Mouse (Mus musculus): Measurements from ENCODE around the gene Dnmt3l. TPM values are rescaled to one million over a fixed set of nuclear protein-coding genes. Genes with fewer than 3 reads are reported as not detected.

Dnmt3l gene
- polyA plus RNA-seq (2016; fragmentation: Nextera tagmentation; extraction: Ambion mirVana), result not detected in 2 replicates

DNA sequence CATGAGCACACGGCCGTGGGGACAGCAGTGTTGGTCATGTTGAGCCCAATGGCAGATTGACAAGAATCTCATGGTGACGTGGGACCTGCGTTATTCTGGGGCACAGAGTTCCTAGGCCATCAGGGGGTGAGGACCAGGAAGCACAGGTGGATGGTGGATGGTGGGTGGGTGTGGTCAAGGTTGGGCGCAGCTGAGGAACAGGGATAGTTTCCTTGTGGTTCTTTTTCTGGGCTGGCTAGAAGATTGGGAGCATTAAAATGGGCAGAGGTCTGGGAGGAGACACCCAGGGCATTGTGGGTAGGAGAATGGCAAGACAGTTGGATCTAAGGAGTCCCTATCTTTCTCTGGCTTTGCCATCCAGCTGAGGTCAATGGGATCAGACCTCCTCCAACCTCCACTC lies at the start of gene Dnmt3l:
Gene Dnmt3l, plus strand, starts transcription at position 301 of the 400 bp plus-strand sequence.
- Histone ChIP-seq H3K36me3 (replicated peaks) (no peaks in the 10 kb centered on the region), H3K27me3 (peaks cover 11% of the 10 kb centered on the region; the same call in 1 of the 2 replicates), H3K27ac (no peak within 1 kb of the TSS), H3K4me2 (no peak within 1 kb of the TSS), H3K9me3 (no peaks in the 10 kb centered on the region), H3K4me3 (replicated peaks) (no peak within 1 kb of the TSS), H3K4me1 (no peaks in the 10 kb centered on the region; the same call in 1 of the 2 replicates), H3K9ac (no peak within 1 kb of the TSS)
- WGBS, result 87% methylated on average over 5 of the region's 5 CpGs
- no peak for ATAC-seq (ENCODE audit: low FRiP score)

DNA sequence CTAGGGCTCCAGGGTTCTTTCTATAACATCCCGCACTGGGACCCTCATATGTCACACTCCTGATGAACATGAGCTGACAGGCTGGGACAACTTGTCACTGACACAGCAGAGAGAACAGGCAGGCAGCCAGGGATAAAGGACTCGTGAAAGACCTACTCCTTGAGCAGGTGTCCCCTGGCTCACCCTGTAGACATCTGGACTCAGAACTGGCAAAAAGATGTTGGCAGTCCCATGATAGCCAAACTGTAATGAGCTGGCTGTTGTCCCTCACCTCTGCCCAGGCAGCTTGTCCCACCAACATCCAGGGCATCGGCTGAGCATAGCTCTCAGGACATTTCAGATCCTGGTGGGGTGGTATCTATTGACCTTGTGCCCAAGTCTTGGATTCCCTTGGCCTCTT lies 46.1 kb upstream of the Dnmt3l start:
- Histone ChIP-seq H3K4me3 (replicated peaks) (no peak overlapping the region), H3K9ac (no peak overlapping the region), H3K4me1 (no peaks in the 10 kb centered on the region), H3K27ac (no peak overlapping the region), H3K36me3 (replicated peaks) (peaks cover 93% of the 10 kb centered on the region), H3K27me3 (no peaks in the 10 kb centered on the region), H3K4me2 (no peak overlapping the region), H3K9me3 (no peaks in the 10 kb centered on the region)
- ATAC-seq (ENCODE audit: low FRiP score), result no peak
- WGBS, result 92% methylated on average over 3 of the region's 3 CpGs

DNA sequence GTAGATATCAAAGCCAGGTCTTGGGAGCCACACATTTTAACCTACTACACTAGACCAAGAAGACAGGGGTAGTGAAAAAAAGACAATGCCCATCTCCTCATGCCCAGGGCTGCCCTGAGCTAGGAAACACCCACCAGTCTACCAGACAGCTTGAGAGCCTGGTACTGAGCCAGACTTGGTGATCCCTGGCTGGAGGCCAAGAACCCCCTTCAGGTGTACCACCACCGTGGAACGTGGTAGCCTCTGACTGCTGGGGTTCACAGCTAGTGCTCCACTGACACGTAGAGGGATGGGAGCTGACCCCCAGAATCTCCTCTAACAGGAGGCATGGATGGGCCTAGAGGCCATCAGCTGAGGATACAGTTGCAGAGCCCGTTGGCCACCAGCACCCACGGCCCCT lies 41.5 kb upstream of the Dnmt3l start:
- H3K4me2 ChIP-seq, result no peak overlapping the region
- no peak for ATAC-seq (ENCODE audit: low FRiP score)
- 88% methylated on average over 5 of the region's 5 CpGs for WGBS
- no peak overlapping the region for H3K4me3 ChIP-seq (replicated peaks)
- H3K27me3 ChIP-seq, result no peaks in the 10 kb centered on the region
- H3K9ac ChIP-seq, result no peak overlapping the region
- H3K36me3 ChIP-seq (replicated peaks), result peaks cover 85% of the 10 kb centered on the region
- H3K4me1 ChIP-seq, result no peaks in the 10 kb centered on the region
- H3K9me3 ChIP-seq, result no peaks in the 10 kb centered on the region
- H3K27ac ChIP-seq, result no peak overlapping the region

DNA sequence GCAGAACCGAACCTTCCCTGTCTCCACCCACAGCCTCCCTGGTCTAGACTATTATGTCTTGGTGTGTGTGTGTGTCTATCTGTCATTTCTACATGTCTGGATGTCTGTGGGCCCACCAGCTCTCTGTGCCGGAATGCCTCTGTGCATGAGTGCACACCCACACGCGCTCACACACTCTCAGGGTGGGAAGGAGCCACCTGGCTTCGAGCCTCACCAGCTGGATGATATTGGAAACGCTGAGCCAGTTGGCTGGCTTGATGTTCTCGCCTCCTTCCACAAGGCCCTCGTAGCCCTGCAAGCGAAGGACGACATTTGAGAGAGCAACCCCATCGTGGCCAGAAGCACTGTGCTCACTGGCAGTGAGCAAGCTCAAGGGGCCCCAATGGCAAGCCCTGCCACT lies 40.0 kb upstream of the Dnmt3l start:
- Histone ChIP-seq H3K27ac (no peak overlapping the region), H3K4me2 (no peak overlapping the region), H3K4me3 (replicated peaks) (no peak overlapping the region), H3K27me3 (no peaks in the 10 kb centered on the region), H3K36me3 (replicated peaks) (peaks cover 69% of the 10 kb centered on the region), H3K4me1 (peaks cover 10% of the 10 kb centered on the region), H3K9me3 (no peaks in the 10 kb centered on the region), H3K9ac (no peak overlapping the region)
- 91% methylated on average over 11 of the region's 11 CpGs for WGBS
- ATAC-seq (ENCODE audit: low FRiP score), result no peak

DNA sequence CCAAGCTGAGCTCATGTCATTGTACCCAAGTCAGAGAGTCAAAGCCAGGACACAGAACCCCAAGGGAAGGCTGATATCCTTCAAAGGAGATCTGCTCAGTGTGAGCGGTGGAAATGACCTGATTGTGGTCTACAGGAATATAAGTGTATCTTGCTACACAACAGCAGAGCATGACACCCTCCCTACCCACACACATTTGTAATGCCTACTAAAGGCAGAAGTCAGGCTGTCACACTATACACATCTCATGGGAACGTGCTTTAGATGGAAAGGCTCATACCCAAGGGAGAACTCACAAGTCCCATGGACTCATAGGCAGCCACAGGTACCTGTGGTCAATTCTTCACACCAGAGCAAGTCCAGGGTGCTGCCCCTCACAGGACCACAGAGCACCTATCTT lies 39.4 kb upstream of the Dnmt3l start:
- Histone ChIP-seq H3K27me3 (no peaks in the 10 kb centered on the region), H3K4me1 (peaks cover 16% of the 10 kb centered on the region), H3K27ac (no peak overlapping the region), H3K9me3 (no peaks in the 10 kb centered on the region), H3K4me2 (no peak overlapping the region), H3K36me3 (replicated peaks) (peaks cover 63% of the 10 kb centered on the region), H3K4me3 (replicated peaks) (no peak overlapping the region), H3K9ac (no peak overlapping the region)
- WGBS, result 93% methylated on average over 2 of the region's 2 CpGs
- no peak for ATAC-seq (ENCODE audit: low FRiP score)

DNA sequence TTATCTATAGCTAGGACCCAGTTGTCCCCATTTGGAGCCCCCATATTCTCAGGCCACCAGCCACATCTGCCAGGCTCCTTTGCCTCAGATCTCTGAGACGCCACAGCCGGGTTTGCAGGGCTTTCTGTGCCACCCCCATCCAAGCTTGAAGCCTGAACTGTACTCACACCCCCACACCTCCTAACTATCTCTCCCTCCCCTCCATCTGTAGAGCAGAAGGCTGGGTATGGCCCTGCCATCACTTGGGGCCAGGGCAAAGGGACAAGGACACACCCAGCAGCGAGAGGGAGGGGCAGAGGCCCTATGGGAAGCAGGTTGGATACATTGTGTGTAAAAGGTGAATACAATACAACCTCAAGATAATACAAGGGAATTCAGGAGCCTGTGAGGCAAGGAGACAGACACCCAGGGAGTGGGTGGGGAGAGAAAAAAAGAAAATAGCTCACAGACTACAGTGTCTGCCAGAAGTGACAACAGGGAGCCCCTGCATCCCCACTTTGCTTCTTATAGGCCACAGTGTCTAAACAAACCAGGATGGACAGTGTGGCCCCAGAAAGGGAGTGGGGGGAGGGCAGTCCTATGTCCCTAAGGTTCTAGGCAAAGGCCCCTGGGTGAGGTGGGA lies 37.2 kb upstream of the Dnmt3l start:
- Histone ChIP-seq H3K4me3 (replicated peaks) (no peak overlapping the region), H3K27me3 (no peaks in the 10 kb centered on the region), H3K4me1 (peaks cover 33% of the 10 kb centered on the region), H3K27ac (no peak overlapping the region), H3K9ac (0 out of 2 replicates have a peak overlapping the region, but pooled peaks have one; percentile 2), H3K9me3 (no peaks in the 10 kb centered on the region), H3K4me2 (no peak overlapping the region), H3K36me3 (replicated peaks) (peaks cover 41% of the 10 kb centered on the region)
- no peak for ATAC-seq (ENCODE audit: low FRiP score)
- 95% methylated on average over 3 of the region's 3 CpGs for WGBS

DNA sequence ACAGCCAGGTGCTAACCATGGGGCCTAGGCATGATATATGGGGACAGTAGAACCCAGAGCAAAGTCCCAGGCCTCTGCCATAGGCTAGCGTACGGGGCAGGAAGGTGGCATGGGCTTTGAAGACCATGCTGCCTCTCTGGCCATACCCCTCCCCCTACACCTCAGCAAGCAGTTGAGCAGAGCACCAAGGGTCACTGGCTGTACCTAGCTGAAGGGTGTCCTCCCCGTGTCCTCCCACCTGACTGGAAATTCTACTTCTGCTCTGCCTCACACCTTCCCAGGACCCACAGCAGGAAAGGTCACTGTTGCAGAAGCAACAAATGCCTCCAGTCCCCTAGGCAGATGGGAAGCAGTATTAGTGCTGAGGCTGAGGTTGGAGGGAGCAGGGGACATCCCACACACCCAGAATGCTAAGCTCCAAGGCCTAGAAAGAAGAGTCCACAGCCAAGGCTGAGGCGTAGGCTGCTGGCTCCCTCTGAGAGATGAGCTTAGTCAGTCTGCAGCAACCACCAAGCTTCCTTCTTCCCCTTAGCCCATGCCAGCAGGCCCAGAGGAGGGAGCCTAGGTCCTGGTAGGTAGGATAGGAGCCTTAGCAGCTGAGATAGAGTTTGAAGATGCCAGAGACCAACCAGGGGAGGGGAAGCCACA lies 35.8 kb upstream of the Dnmt3l start:
- 94% methylated on average over 4 of the region's 4 CpGs for WGBS
- H3K36me3 ChIP-seq (replicated peaks), result peaks cover 27% of the 10 kb centered on the region
- no peak overlapping the region for H3K4me3 ChIP-seq (replicated peaks)
- H3K9me3 ChIP-seq, result no peaks in the 10 kb centered on the region
- H3K4me1 ChIP-seq, result peaks cover 33% of the 10 kb centered on the region
- H3K4me2 ChIP-seq, result no peak overlapping the region
- H3K9ac ChIP-seq, result peak overlapping the region; percentile 33; the same call in 1 of the 2 replicates
- H3K27me3 ChIP-seq, result 0 out of 2 replicates have a peak, but pooled peaks cover 2% of the 10 kb centered on the region
- ATAC-seq (ENCODE audit: low FRiP score), result no peak
- no peak overlapping the region for H3K27ac ChIP-seq

DNA sequence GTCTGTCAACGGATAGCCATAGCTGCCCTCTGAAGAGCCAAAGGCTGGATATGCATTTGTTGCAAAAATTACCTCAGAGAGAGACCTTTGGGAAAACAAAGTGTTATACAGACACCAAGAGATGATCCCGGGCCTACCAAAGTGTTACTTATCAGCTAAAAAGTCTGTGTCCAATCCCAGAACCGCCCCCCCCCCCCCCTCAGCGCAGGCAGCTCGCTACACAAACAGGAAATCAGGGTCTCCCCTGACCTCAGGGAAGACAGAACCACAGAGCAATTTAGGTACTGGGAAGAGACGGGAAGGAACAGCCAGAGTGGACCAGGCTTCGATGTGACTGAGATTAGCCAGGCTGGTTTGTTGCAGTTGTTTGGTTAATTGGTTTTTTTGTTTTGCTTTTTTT lies 34.5 kb upstream of the Dnmt3l start:
- WGBS, result 44% methylated on average over 7 of the region's 7 CpGs
- 0 out of 2 replicates have a peak overlapping the region, but pooled peaks have one; percentile 4 for H3K9ac ChIP-seq
- H3K36me3 ChIP-seq (replicated peaks), result peaks cover 15% of the 10 kb centered on the region
- H3K4me1 ChIP-seq, result peaks cover 33% of the 10 kb centered on the region
- peak overlapping the region; percentile 22 for H3K4me2 ChIP-seq
- no peak overlapping the region for H3K27ac ChIP-seq
- H3K4me3 ChIP-seq (replicated peaks), result no peak overlapping the region
- ATAC-seq (ENCODE audit: low FRiP score), result no peak
- no peaks in the 10 kb centered on the region for H3K9me3 ChIP-seq
- 0 out of 2 replicates have a peak, but pooled peaks cover 2% of the 10 kb centered on the region for H3K27me3 ChIP-seq

DNA sequence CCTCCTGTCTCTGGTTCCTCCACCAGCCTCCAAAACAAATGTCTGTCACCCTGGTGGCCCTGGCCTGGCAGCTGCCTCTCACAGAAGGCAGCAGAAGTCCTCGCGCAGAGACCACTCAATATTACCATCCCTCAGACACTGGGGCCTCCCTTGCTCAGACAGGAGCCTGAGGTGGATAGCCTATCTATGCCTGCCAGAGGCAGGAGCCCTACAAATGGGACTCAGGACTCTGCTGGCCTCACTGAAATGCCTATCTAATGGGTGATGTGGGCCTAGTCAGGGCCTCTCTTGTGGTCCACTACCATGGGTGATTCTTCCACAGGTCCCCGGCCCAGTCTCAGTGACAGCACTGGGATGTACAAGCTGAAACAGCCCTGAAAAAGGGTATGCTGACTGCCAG lies 33.6 kb upstream of the Dnmt3l start:
- ATAC-seq (ENCODE audit: low FRiP score), result no peak
- Histone ChIP-seq H3K27me3 (0 out of 2 replicates have a peak, but pooled peaks cover 2% of the 10 kb centered on the region), H3K9me3 (no peaks in the 10 kb centered on the region), H3K9ac (peak overlapping the region; percentile 81), H3K4me3 (replicated peaks) (peak overlapping the region; percentile 78), H3K36me3 (replicated peaks) (peaks cover 6% of the 10 kb centered on the region), H3K4me2 (peak overlapping the region; percentile 85), H3K4me1 (peaks cover 33% of the 10 kb centered on the region), H3K27ac (no peak overlapping the region; the same call in 1 of the 2 replicates)
- 81% methylated on average over 3 of the region's 3 CpGs for WGBS

DNA sequence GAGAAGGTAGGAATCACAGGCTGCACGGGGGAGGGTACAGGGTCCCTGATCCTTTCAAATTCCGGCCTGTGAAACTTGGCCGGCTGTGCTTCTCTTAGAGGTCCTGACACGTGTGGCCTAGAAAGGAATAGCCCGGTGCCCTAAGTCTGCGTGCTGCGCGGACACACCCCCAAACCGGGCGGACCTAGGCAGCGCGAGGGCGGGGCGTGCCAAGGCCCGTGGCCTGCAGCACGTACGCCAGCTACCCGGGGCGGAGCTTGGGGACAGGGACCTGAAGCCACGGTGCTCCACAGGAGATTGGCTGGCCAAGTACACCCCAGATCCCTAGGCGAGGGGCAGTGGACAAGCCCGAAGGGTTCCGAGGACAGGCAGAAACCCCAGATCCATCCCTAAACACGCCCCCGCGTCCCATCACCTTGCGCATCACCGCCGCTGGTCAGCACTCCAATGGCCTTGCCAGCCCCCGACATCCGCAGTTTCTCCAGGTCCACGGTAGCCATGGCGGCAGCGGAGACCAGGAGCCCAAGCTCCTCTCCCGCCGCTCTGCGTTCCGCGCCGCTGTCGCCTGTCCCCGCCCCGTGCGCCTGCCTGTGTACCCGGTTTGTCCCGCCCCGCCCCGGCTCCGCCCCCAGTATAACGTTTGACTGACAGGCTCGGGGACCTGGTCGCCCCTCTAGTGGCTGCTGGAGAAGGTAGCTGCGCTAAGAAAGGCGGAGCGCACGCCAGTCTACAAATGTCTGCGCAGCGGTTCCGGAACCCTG lies 32.4 kb upstream of the Dnmt3l start:
- H3K9me3 ChIP-seq, result no peaks in the 10 kb centered on the region
- H3K4me1 ChIP-seq, result peaks cover 33% of the 10 kb centered on the region
- 0 out of 2 replicates have a peak, but pooled peaks cover 2% of the 10 kb centered on the region for H3K27me3 ChIP-seq
- peak overlapping the region; percentile 78 for H3K4me3 ChIP-seq (replicated peaks)
- 0% methylated on average over 58 of the region's 59 CpGs for WGBS
- H3K4me2 ChIP-seq, result peak overlapping the region; percentile 85
- peaks cover 4% of the 10 kb centered on the region for H3K36me3 ChIP-seq (replicated peaks)
- ATAC-seq (ENCODE audit: low FRiP score), result peak; percentile 97
- peak overlapping the region; percentile 98 for H3K27ac ChIP-seq
- peak overlapping the region; percentile 81 for H3K9ac ChIP-seq

DNA sequence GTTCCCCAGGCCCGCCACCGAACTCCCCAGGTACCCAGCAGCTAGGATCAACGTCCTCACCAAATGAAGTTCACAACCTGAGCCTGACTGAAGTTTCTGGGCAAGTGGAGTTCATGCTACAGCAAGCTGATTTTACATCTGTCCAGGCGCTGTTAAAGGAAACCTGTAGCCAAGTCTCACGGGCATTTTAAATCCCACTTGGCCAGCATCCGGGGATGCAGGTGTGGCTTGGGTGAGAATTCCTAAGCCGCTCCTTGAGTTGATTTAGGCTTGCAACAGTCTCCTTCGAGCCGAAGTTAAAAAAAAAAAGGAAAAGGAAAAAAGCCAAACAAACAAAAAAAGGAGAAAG lies 31.8 kb upstream of the Dnmt3l start, which contains the start of gene Pfkl:
Gene Pfkl, minus strand, starts transcription at position 139 of the 349 bp plus-strand sequence.
- under 1% methylated on average over 9 of the region's 9 CpGs for WGBS
- Histone ChIP-seq H3K36me3 (replicated peaks) (no peaks in the 10 kb centered on the region), H3K4me1 (peaks cover 33% of the 10 kb centered on the region), H3K4me3 (replicated peaks) (peak within 1 kb of the TSS; percentile 78), H3K9me3 (no peaks in the 10 kb centered on the region), H3K4me2 (peak within 1 kb of the TSS; percentile 85), H3K9ac (peak within 1 kb of the TSS; percentile 81), H3K27ac (peak within 1 kb of the TSS; percentile 98), H3K27me3 (0 out of 2 replicates have a peak, but pooled peaks cover 2% of the 10 kb centered on the region)
- no peak for ATAC-seq (ENCODE audit: low FRiP score)

DNA sequence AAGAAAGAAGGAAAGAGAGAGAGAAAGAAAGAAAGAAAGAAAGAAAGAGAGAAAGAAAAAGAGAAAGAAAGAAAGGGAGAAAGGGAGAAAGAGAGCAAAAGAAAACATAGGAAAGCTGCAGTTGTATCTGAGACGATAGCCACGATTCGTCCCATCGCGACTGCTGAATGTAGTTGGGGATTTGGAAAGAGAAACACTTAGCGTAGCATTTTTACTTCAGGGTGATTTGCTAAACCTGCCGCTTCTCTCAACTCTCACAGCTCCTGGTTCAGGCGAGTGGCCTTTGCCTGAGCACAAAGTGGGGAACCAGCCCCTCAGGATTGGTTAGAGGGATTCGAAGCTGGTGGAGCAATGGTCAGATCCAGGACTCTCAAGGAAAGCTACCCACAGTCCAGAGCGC lies 31.4 kb upstream of the Dnmt3l start:
- Histone ChIP-seq H3K36me3 (replicated peaks) (no peaks in the 10 kb centered on the region), H3K27ac (no peak overlapping the region), H3K9me3 (no peaks in the 10 kb centered on the region), H3K4me3 (replicated peaks) (no peak overlapping the region), H3K27me3 (0 out of 2 replicates have a peak, but pooled peaks cover 2% of the 10 kb centered on the region), H3K4me2 (peak overlapping the region; percentile 85), H3K9ac (no peak overlapping the region), H3K4me1 (peaks cover 33% of the 10 kb centered on the region)
- ATAC-seq (ENCODE audit: low FRiP score), result no peak
- WGBS, result 16% methylated on average over 10 of the region's 10 CpGs

Data from forebrain, embryonic 12.5 days (tissue).